Mouse (Mus musculus) megakaryocyte-erythroid progenitor cell, adult 5-6 weeks (primary cell): ENCODE data around the gene Msi2. TPM values are rescaled to one million over a fixed set of nuclear protein-coding genes. Genes with fewer than 3 reads are reported as not detected.

Source experiments
- ATAC-seq: replicated peaks from 2 replicates; pipeline ENCODE4 v1.8.0; 2016; ENCODE audit warnings: mild to moderate bottlenecking, inconsistent platforms; ENCODE audit not compliant: severe bottlenecking, poor library complexity, low FRiP score, low TSS enrichment
- total RNA-seq, 2 experiments: library from RNA; stranded (forward) in 1 of 2; stranded (reverse) in 1 of 2; fragments of 200-1000, 215-1000 nt in 1 of 2; fragments of >200 nt in 1 of 2; fragmentation: Nextera tagmentation in 1 of 2; gene quantifications; 2 replicates each; pipeline ENCODE4 v1.2.3; 2014 to 2017

The Msi2 gene
- total RNA-seq, 2 experiments from 2014 or later: 89.1 to 111 TPM

- no peak for ATAC-seq
These were observed 32.3 kb downstream of the Msi2 start for GRCm38 (mm10) chr11:88686061-88686460.

GRCm38 (mm10) chr11:88683026-88683770 is 35.1 kb downstream of the Msi2 start:
- ATAC-seq: no peak

DNA sequence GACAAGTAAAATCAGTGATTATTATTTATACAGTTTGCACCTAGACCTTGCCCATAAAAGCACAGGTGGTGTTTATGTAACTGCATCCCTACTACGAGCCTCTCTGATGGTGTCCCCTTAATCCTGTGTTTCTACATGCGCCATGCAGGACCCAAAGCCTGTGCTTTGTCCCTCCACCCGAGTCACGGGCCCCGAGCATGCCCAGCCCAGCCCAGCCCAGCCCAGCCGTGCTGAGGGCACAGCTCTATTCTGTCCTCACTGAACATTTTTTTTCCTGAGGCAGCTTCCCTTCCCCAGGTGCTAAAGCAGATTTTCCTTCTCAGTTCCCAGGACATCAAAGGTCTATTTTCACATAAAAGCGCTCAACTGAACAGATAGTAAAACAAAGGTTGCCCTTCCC is 41.0 kb downstream of the Msi2 start:
- ATAC-seq: no peak

DNA sequence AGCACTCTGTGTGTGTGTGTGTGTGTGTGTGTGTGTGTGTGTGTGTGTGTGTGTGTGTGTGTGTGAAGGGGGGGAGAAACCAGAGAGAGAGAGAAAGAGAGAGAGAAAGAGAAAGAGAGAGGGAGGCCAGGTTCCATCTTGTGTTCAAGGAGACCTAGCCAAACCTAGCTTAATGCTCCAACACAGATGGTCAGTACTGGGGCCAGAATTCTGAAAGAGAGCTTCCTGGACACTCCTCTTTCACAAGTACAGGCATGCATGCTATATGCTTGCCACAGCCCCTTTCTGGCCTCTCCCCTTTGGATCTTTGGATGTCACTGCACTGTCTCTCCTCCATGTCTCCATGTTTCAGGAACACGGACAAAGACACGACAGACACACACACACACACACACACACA is 41.7 kb downstream of the Msi2 start:
- ATAC-seq: no peak

DNA sequence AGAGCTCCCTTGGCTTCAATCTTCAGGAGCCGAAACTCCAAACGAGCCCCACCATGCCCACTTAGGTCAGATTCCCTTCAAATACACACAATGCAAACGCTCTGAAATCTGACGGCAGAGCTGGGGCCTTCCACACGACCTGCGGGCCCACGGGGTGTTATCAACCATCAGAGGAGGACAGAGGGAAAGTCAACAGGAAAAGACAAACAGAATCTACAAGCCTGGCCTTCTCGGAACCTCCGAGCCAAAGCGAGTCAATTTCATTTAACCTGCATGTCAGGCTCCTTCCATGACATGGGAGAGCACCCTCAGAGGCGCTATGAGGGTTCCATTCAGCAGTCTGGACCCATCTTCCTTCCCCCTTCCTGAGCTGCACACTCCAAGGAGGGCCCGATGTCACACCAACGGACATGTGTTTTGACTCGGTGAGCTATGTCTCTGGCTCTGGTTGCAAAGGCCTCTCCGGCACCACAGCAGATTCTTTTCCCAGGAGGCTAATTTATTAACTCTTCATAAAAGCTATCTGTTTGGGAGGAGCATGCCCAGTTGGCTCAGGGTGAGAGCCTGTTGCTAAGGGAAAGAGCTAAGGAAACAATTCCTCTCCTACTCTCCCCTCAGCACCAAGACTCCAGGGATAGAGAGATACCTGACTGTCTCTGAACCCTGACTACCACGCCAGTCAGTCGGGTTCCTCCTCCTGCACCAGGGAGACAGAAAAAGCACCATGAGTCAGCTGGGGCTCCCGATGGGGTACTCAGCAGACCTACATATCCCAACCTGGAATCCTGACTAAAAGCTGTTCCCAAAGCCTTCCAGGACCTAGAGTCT is 42.6 kb downstream of the Msi2 start:
- ATAC-seq: no peak

DNA sequence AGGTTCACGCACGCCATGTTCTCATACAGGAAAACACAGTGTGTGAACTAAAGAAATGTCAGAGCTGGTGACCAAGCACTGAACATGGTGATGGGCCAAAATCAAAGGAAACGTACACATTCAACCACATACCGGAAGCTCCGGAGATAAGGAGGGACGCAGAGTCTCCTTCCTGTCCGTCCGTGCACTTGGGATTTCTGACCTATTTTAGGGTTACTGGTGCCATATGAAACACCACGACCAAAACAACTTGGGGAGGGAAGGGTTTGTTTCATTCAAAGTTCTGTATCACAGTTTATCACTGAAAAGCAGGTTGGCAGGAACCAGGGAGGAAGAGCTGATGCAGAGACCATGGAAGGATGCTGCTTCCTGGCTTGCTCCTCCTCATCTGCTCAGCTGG is 44.2 kb downstream of the Msi2 start:
- no peak for ATAC-seq

- ATAC-seq: no peak
These were observed 47.4 kb downstream of the Msi2 start for GRCm38 (mm10) chr11:88670925-88671324.

DNA sequence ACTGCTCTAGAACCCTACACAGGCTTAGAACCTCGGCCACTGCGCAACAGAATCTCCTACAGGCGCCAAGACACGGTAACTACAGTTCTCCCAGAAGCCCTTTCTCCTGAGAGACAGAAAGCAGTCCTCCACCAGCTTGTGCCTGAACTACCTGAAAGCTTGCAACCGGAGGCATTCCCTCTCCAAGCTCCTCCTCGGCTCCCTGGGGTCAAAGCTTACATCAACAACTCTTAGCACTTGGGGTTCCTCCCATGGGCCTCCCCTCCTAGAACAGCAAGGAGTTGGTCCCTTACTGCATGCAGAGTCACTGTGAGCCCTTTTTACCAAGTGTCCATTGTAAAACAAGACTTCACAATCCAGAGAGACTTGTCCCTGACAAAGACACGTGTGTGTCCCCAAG is 49.2 kb downstream of the Msi2 start:
- no peak for ATAC-seq

DNA sequence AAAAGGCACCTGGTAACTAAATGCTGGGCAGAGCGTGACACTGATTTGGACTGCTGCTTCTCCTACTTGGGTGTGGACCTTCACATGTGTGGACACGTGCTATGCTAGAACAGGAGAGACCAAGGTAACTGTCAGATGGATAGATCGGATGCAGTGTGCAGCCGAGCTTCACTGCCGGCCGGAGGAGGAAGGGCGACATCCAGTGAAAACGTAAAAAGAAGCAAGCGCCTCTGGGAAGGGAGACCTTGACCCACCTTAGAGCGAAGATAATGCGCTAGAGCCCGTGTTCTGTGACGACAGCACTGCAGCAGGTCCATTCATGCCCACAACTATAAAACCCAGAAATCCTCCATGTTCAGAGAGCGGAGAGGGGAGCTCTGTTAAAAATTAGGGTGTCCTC is 50.0 kb downstream of the Msi2 start:
- ATAC-seq: no peak

- no peak for ATAC-seq
These were observed 52.5 kb downstream of the Msi2 start for GRCm38 (mm10) chr11:88665799-88666198.

DNA sequence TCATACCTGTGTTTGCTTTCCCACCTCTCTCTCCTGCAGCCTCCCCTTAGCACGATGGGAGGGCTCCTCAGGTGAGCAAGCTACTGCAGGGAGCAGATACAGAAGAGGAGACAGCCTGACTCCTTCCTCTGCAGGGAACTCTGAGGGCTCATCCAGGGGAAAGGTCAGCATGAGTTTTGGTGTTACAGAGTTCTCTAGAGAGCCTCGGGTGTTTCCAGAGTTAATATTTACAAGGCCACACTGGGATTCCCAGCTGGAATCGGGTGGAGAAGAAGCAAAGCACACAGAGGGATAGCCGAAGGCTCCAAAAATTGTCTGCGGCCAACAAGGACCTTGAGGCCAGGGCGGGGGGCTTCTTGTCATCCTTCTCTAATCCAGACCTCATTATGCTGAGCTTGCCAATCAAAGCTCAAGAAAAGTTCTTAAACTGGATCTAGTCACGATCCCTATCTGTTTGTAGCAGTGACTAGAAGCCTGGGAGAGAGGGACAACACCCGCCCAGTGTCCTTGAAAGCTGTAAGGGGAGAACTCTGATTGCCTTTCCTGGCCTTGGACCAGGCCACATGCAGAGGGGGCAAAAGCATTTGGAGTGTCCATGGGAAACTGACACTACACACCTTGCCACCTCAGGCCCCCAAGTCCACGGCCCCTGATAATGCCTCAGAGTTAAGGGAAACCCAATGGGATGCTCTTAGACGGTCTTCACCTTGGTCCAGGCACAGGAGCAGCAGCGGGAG is 56.7 kb downstream of the Msi2 start:
- ATAC-seq: no peak

- ATAC-seq: no peak
These were observed 57.9 kb downstream of the Msi2 start for GRCm38 (mm10) chr11:88660404-88660803.

GRCm38 (mm10) chr11:88658926-88659325 is 59.4 kb downstream of the Msi2 start:
- no peak for ATAC-seq

DNA sequence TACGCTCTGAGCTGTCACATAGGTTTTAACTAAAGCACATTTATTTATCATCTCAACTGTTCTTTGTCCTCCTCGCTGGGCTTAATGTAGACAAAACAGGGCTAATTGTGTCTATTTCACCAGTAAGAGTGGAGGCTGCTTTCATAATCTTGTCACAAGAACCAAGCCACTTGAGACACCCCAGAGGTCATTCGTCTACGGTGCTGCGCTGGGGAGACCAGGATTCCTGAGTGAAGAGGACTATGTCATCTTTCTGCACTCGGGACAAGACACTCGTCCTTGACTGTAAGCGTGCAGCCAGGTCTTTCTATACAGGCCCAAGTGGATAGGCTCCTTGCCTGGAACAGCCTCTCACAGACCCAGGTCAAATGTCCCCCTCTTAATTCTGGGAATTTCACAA is 62.5 kb downstream of the Msi2 start:
- no peak for ATAC-seq

- ATAC-seq: no peak
These were observed 63.1 kb downstream of the Msi2 start for GRCm38 (mm10) chr11:88655214-88655566.

DNA sequence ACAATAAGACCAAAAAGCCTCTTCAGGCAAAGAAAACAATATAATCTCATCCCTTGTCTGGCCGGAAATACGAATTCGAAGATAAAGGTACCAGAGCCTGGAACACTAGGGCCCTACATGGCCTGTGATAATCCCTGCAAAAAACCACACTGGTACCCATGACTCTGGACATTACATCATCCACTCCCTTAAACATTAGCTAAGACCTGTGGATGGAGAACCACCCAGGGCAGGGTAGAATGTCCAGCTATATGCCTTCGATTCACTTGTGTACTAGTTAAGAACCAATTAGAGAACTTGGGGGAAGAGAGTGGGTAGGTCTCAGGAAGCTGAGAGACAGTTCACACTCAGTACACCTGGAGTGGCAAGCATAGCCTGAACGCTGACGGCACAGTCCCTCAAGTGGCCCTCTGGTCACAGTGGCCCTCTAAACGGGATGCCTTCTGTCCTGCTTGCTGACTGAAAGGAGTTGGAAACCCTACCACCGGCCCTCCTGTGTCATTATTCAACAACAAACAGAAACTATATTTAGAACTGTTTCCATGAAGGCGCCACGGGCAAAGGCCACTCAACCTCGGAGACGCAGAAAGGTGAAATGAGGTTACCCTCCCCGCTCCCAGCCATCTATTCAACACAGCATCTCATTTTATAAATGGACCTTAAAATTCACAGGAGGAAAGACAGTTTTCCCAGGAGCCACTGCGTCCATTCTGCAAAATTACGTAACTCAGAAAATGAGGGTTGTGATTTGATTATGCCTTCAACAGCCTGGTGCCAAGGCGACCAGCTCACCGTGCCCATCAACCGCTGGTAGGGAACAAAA is 63.7 kb downstream of the Msi2 start:
- ATAC-seq: no peak

DNA sequence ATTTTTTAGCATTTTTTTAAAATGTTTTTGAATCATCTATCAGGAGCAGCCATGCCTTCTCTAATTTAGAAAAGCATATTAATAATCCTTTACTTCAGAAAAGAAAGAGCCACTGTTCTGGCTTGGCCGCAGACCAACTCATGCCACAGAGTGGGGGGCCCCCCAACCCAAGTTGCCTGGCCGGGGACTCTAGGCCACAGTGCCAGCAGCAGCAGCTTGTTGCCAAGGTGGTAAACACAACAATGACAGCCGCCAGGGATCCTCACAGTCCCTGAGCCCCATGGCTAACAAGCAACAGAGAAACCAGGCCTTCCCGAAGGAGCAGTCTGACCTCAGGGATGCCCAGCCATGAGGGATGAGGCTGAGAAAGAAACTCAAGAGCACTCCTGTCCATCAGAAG is 68.0 kb downstream of the Msi2 start:
- no peak for ATAC-seq

DNA sequence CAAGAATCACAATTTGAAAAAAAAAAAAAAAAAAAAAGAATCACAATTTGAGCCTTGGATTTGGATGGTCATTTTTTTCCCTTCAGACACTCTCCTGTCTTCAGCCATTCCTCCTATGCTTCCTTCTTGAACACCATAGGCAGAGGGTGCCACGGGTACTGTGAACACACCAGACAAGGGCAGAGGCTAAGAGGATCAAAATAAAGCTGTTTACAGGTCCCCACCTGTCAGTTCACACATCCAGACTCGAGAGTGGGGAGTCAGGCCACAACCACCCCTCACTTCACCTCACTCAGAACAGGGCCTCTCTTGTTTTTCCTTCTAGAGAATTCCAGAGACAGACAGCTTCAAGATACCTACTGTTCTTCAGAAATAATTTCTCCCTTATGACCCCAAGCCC is 69.3 kb downstream of the Msi2 start:
- no peak for ATAC-seq

DNA sequence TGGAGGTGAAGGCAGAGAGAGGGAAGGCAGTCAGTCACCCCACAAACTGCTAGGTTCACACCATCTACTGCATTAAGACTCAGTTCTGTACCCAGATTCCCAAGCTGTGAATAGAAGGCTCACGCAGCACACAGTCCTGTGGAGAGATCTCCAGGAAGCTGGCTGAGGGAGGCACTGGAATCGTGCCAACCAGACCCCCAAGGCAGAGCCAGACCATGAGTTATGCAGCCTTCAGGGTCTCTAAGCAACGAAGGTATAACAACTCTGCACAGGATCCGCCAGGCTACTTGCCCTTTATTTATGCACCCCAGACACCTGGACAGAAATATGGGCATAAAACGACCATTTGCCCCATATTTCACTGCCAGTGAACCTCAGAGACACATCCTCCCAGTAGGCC is 69.9 kb downstream of the Msi2 start:
- ATAC-seq: no peak

DNA sequence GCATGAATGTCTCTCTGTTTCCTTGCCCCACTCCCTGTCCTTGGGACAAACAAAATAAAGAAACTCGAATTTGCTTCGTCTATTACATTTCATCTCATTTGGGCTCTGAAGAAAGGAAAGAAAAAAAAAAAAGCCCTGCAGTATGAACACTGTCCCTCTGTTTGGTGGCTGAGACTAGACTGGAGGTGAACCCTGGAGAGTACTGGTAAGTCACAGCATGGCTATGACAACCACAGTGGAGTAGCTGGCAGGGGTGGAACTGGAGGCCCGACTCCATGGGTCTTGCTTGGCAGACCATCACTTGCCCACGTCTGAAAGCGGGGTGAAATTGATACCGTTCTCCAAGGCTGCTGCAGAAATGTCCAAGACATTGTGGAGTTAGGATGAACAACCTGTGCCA is 71.8 kb downstream of the Msi2 start:
- no peak for ATAC-seq
